Mouse (Mus musculus) ES-Bruce4 (cell line): ENCODE results near the gene Ffar1.
A peak's percentile ranks its signal among the peaks of the same experiment; 100 is the strongest.

Experiments used
- CTCF ChIP-seq: IDR thresholded peaks from one replicate; pipeline ENCODE4 v1.8.1; 2011; ENCODE audit warnings: low read depth, low read length
- EP300 ChIP-seq: IDR thresholded peaks from 2 replicates; pipeline ENCODE4 v1.6.1; 2011; ENCODE audit warnings: low read depth, low read length; ENCODE audit not compliant: insufficient read depth
- POLR2A ChIP-seq: IDR thresholded peaks from one replicate; pipeline ENCODE4 v1.8.1; 2011; ENCODE audit warnings: low read length; ENCODE audit not compliant: insufficient read depth

DNA sequence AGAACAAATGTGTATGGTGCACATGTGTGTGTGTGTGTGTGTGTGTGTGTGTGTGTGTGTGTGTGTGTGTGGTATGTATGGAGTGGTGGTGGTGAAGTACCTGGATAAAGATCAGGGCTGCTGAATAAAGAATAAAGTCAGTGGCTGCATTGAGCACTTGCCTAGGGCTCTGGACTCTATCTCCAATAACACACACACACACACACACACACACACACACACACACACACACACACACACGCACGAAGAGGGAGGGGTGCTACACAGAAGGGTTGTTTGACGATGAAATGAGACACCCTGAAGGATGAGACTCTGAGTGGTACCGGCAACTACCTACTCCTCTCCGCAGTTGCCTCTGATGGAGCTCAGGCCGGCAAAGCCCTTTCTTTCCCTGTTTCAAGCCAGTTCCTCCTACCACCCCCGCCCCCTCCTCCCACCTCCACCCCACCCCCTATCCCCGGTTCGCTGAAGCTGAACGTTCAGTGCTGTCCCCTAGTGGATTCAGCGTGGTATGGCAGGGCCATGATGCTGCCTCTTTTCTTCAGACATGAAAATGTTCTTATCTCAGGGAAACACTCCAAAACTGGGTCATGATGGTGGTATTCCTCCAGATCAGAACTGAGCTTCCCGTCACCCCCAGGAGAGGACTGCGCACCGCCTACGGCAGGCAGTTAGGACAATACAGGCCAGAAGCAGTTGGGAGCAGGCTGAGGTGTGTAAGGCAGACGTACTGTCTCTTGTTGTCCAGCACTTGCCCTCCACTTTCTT lies 1.5 kb downstream of the Ffar1 start:
- no peak for TF ChIP-seq POLR2A
- TF ChIP-seq CTCF: peak; percentile 71
- no peak for TF ChIP-seq EP300
